Mouse (Mus musculus): ENCODE results near the gene Ear14. TPM values are rescaled to one million over a fixed set of nuclear protein-coding genes. Genes with fewer than 3 reads are reported as not detected.
"Not testable (repeated sequence)": the region's sequence is repeated elsewhere in the genome, so short reads cannot be mapped to it uniquely, and the experiment has no call there.

Gene Ear14
- total RNA-seq (2014; rRNA removed): not detected in 2 replicates
- polyA plus RNA-seq (2015; fragmentation: Nextera tagmentation; extraction: Ambion mirVana): not detected in 2 replicates

DNA sequence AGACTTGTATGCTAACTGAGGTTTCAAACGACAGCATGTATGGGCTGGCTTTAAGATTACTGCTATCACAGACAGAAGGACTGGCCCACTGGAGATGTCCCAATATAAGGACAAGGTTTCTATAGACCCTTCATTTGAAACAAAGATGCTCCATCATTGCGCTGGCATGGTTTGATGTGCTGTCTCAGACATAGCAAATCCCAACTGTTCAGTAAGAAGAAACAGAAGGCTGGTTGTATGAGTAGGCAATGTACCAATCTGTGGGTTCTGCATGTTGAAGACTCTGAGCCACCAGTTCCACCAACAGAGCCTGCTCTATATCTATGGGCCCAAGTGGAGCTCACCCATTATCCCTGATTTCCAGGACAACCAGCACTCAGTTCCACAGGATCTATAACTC lies at the start of gene Ear14:
Ear14 (plus strand) TSS at position 277 of the 400 bp plus-strand sequence.
- H3K4me2 ChIP-seq (ENCODE audit: low read depth, low read length): no peak within 1 kb of the TSS
- no peak within 1 kb of the TSS for H3K27ac ChIP-seq
- H3K36me3 ChIP-seq (ENCODE audit: insufficient read depth, low read length): no peaks in the 10 kb centered on the region
- 90% methylated on average over 2 of the region's 2 CpGs for WGBS
- no peaks in the 10 kb centered on the region for H3K9me3 ChIP-seq (ENCODE audit: low read length)
- no peak for TF ChIP-seq CTCF (IDR thresholded peaks at IDR 0.05; ENCODE audit: low read depth)
- no peak for DNase-seq (ENCODE audit: low spot score)
- H3K4me1 ChIP-seq (ENCODE audit: insufficient read depth, low read length): no peaks in the 10 kb centered on the region
- no peak for ATAC-seq
- no peak within 1 kb of the TSS for H3K9ac ChIP-seq (replicated peaks; ENCODE audit: low read length)
- no peaks in the 10 kb centered on the region for H3K27me3 ChIP-seq (ENCODE audit: insufficient read depth, low read length)
- H3K4me3 ChIP-seq (ENCODE audit: low read length): no peak within 1 kb of the TSS

DNA sequence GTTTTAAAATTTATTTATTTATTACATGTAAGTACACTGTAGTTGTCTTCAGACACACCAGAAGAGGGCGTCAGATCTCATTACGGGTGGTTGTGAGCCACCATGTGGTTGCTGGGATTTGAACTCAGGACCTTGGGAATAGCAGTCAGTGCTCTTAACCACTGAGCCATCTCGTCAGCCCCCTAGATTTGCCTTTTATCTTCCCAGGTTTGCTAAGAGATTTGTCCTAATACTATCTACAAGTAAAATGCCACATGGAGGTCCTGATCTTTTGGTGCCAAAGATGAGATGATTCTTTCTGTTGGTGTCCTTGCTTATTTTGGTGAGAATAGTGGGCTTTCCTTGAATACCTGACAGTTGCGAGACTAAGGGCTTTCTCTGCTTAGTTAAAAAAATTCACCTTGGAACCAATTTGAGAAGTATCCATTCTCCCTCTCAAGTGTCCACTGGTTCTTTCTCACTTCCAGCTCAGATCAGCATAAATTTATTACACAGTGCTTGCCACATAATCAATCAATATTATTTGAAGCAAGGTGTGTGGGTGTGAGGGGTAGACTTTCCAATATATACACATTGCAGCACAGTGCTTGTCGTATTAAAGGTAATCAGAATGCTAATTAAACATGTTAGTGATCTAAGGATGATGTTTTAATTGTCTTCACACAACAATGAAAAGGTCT lies 47.0 kb upstream of the Ear14 start:
- H3K4me1 ChIP-seq (ENCODE audit: insufficient read depth, low read length): no peaks in the 10 kb centered on the region
- no peak for TF ChIP-seq CTCF (IDR thresholded peaks at IDR 0.05; ENCODE audit: low read depth)

DNA sequence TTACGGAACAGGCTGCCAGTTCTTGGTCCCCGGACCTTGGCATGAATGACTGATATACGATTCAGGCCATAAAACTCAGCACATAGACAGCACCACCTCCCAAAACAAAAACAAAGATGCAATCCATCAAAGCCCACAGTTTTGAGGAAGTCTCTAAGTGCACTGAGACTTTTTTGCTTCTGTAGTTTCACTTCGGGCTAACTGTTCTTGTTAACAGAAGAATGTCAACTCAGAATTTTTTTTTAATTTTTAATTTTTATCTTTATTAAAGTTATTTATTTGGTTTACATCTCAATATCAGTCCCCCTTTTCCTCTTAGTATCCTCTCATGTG lies 46.5 kb upstream of the Ear14 start:
- no peak for DNase-seq (ENCODE audit: low spot score)
- Histone ChIP-seq H3K9ac (replicated peaks; ENCODE audit: low read length) (no peak overlapping the region), H3K27me3 (ENCODE audit: insufficient read depth, low read length) (no peaks in the 10 kb centered on the region), H3K36me3 (ENCODE audit: insufficient read depth, low read length) (no peaks in the 10 kb centered on the region), H3K4me2 (ENCODE audit: low read depth, low read length) (no peak overlapping the region), H3K4me3 (ENCODE audit: low read length) (no peak overlapping the region), H3K4me1 (ENCODE audit: insufficient read depth, low read length) (no peaks in the 10 kb centered on the region), H3K27ac (no peak overlapping the region), H3K9me3 (ENCODE audit: low read length) (no peaks in the 10 kb centered on the region)
- no peak for ATAC-seq
- no peak for TF ChIP-seq CTCF (IDR thresholded peaks at IDR 0.05; ENCODE audit: low read depth)
- WGBS: 72% methylated on average over 4 of the region's 4 CpGs

More for the DNA sequence above, 47.0 kb upstream of the Ear14 start:
- ATAC-seq (no peak), DNase-seq (ENCODE audit: low spot score) (no peak)
- no peak overlapping the region for H3K4me2 ChIP-seq (ENCODE audit: low read depth, low read length)
- 87% methylated on average over 5 of the region's 5 CpGs for WGBS
- no peaks in the 10 kb centered on the region for H3K9me3 ChIP-seq (ENCODE audit: low read length)
- no peak overlapping the region for H3K4me3 ChIP-seq (ENCODE audit: low read length)
- no peaks in the 10 kb centered on the region for H3K36me3 ChIP-seq (ENCODE audit: insufficient read depth, low read length)
- H3K27ac ChIP-seq: no peak overlapping the region
- H3K9ac ChIP-seq (replicated peaks; ENCODE audit: low read length): no peak overlapping the region
- no peaks in the 10 kb centered on the region for H3K27me3 ChIP-seq (ENCODE audit: insufficient read depth, low read length)

DNA sequence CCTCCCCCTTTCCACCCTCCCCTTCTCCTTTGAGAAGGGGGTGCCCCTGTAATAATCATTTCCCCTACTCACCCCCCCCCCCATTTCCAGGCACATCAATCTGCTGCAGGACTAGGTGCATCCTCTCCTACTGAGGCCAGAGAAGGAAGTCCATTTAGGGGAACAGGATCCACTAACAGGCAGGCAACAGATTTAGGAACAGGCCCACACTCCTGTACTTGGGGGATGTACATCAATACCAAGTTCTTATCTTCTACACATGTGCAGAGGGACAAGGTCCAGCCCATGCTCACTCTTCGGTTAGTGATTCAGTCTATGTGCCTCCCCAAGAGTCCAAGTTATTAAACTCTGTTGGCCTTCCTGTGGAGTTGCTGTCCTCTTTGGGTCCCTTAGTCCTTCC lies 46.1 kb upstream of the Ear14 start:
- DNase-seq (ENCODE audit: low spot score) (no peak), ATAC-seq (no peak)
- no peak for TF ChIP-seq CTCF (IDR thresholded peaks at IDR 0.05; ENCODE audit: low read depth)
- 96% methylated on average over 1 of the region's 1 CpGs for WGBS
- no peaks in the 10 kb centered on the region for H3K4me1 ChIP-seq (ENCODE audit: insufficient read depth, low read length)
- H3K27ac ChIP-seq: no peak overlapping the region
- no peaks in the 10 kb centered on the region for H3K36me3 ChIP-seq (ENCODE audit: insufficient read depth, low read length)
- H3K27me3 ChIP-seq (ENCODE audit: insufficient read depth, low read length): no peaks in the 10 kb centered on the region
- H3K4me3 ChIP-seq (ENCODE audit: low read length): no peak overlapping the region
- no peak overlapping the region for H3K9ac ChIP-seq (replicated peaks; ENCODE audit: low read length)
- no peaks in the 10 kb centered on the region for H3K9me3 ChIP-seq (ENCODE audit: low read length)
- no peak overlapping the region for H3K4me2 ChIP-seq (ENCODE audit: low read depth, low read length)

DNA sequence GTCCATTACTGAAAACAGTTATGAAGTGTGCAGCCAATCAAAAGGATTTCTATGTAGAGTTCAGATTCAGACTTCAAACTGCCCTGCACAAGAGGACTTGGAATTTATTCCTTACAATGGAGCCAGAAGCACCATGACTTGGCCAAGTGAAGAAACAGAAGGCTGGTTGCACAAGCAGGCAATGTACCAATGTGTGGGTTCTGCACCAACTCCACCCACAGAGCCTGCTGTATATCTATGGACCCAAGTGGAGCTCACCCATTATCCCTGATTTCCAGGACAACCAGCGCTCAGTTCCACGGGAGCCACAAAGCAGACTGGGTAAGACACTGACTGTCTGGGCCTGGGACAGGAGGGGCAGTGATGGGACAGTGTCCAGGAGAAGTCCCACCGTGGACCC lies 41.2 kb upstream of the Ear14 start, which contains the start of gene Rnase2b:
Rnase2b (plus strand) TSS at position 285 of the 400 bp plus-strand sequence.
- not testable (repeated sequence) for H3K4me2 ChIP-seq (ENCODE audit: low read depth, low read length); DNase-seq (ENCODE audit: low spot score); H3K27me3 ChIP-seq (ENCODE audit: insufficient read depth, low read length); H3K9ac ChIP-seq (replicated peaks; ENCODE audit: low read length); H3K9me3 ChIP-seq (ENCODE audit: low read length); H3K27ac ChIP-seq; ATAC-seq; H3K4me1 ChIP-seq (ENCODE audit: insufficient read depth, low read length); H3K36me3 ChIP-seq (ENCODE audit: insufficient read depth, low read length); H3K4me3 ChIP-seq (ENCODE audit: low read length)
- WGBS: 97% methylated on average over 3 of the region's 3 CpGs

DNA sequence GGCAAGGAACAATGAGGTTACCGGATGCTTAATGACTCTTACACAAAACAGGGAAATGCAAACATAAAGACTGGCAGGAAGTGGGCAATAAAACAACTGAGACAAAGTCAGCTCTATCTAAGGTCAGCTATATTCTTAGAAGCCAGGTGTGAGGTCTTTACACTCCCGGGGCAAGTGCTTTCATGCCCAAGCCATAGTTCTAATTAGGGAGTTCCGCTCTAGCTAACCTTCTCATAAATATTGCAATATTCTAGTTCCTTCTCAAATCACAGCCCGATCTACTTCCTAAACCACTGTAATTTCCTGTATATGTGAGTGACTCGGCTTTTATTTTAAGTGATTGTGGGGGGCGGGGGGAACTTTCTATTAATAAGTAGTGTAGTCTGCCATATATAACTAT lies 39.9 kb upstream of the Ear14 start:
- not testable (repeated sequence) for ATAC-seq; H3K27me3 ChIP-seq (ENCODE audit: insufficient read depth, low read length); H3K9ac ChIP-seq (replicated peaks; ENCODE audit: low read length); H3K4me2 ChIP-seq (ENCODE audit: low read depth, low read length); H3K4me3 ChIP-seq (ENCODE audit: low read length); H3K4me1 ChIP-seq (ENCODE audit: insufficient read depth, low read length); H3K36me3 ChIP-seq (ENCODE audit: insufficient read depth, low read length); H3K27ac ChIP-seq; DNase-seq (ENCODE audit: low spot score); H3K9me3 ChIP-seq (ENCODE audit: low read length)
- 91% methylated on average over 6 of the region's 6 CpGs for WGBS

DNA sequence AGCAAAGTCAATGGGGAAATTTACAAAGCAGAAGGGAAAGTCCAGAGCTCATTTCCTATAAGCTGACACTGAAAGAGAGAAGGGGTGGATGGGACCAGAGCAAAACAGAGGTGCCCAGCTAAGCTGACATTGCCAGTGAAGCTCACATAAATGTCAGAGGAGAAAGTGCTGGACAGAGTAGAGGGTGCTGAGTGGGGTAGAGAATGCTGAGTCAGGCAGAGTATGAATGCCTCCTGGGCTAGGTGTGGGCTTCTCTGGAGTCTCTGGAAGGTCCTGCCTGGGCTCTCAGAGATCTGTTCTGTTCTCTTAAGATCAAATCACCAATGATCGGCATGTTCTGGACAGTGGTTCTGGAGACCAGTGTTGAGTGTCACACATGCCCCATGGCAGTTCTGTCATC lies 37.8 kb upstream of the Ear14 start:
- no peak for ATAC-seq
- WGBS: 96% methylated on average over 1 of the region's 1 CpGs

More for the DNA sequence above, 37.8 kb upstream of the Ear14 start:
- TF ChIP-seq CTCF (IDR thresholded peaks at IDR 0.05; ENCODE audit: low read depth): no peak
- H3K4me1 ChIP-seq (ENCODE audit: insufficient read depth, low read length): no peaks in the 10 kb centered on the region
- H3K9me3 ChIP-seq (ENCODE audit: low read length): no peaks in the 10 kb centered on the region
- H3K4me3 ChIP-seq (ENCODE audit: low read length): no peak overlapping the region
- no peaks in the 10 kb centered on the region for H3K27me3 ChIP-seq (ENCODE audit: insufficient read depth, low read length)
- no peak for DNase-seq (ENCODE audit: low spot score)
- no peak overlapping the region for H3K4me2 ChIP-seq (ENCODE audit: low read depth, low read length)
- no peak overlapping the region for H3K27ac ChIP-seq
- H3K36me3 ChIP-seq (ENCODE audit: insufficient read depth, low read length): no peaks in the 10 kb centered on the region
- no peak overlapping the region for H3K9ac ChIP-seq (replicated peaks; ENCODE audit: low read length)
